Mouse (Mus musculus) myocyte (in vitro differentiated cells): Measurements from ENCODE around the gene Klrk1. TPM values are rescaled to one million over a fixed set of nuclear protein-coding genes. Genes with fewer than 3 reads are reported as not detected.
"Not testable (repeated sequence)": the region's sequence is repeated elsewhere in the genome, so short reads cannot be mapped to it uniquely, and the experiment has no call there.

Source experiments
- H3K27me3 ChIP-seq: one replicate; pipeline ENCODE4 v1.6.1; 2011; ENCODE audit not compliant: control insufficient read depth, insufficient read depth, insufficient read length
- H3K36me3 ChIP-seq: one replicate; pipeline ENCODE4 v1.6.1; 2011; ENCODE audit not compliant: control insufficient read depth, insufficient read depth
- H3K4me2 ChIP-seq: one replicate; pipeline ENCODE4 v1.6.1; 2011; ENCODE audit warnings: low read depth, control low read depth
- H3K4me3 ChIP-seq: one replicate; pipeline ENCODE4 v1.5.1; 2011; ENCODE audit warnings: mild to moderate bottlenecking, control low read depth, moderate library complexity
- H3K79me2 ChIP-seq: one replicate; pipeline ENCODE4 v1.6.1; 2011; ENCODE audit not compliant: control insufficient read depth, insufficient read depth
- H3ac ChIP-seq: one replicate; pipeline ENCODE4 v1.6.1; 2011; ENCODE audit not compliant: control insufficient read depth, insufficient read length
- CEBPB ChIP-seq: IDR thresholded peaks from 2 replicates; pipeline ENCODE4 v1.6.1; 2011; ENCODE audit warnings: mild to moderate bottlenecking, moderate library complexity; ENCODE audit not compliant: poor library complexity, insufficient read depth, severe bottlenecking
- E2F4 ChIP-seq: IDR thresholded peaks from one replicate; pipeline ENCODE4 v1.6.1; 2011; ENCODE audit warnings: mild to moderate bottlenecking, control low read depth, moderate library complexity; ENCODE audit not compliant: insufficient read depth
- MAX ChIP-seq: IDR thresholded peaks from one replicate; pipeline ENCODE4 v1.6.1; 2011; ENCODE audit warnings: low read depth, mild to moderate bottlenecking, control low read depth
- MYOD1 ChIP-seq, 3 experiments: IDR thresholded peaks; one replicate each; pipeline ENCODE4 v1.6.1; 2011; ENCODE audit warnings: control low read depth in 2 of 3, low read depth in 2 of 3, mild to moderate bottlenecking in 2 of 3, moderate library complexity in 1 of 3; ENCODE audit not compliant: insufficient read length in 2 of 3, control insufficient read depth in 1 of 3
- MYOG ChIP-seq, 3 experiments: IDR thresholded peaks; one replicate each; pipeline ENCODE4 v1.6.1; 2011; ENCODE audit warnings: control low read depth in 2 of 3, low read depth in 2 of 3, mild to moderate bottlenecking in 2 of 3; ENCODE audit not compliant: insufficient read length in 2 of 3, control insufficient read depth in 1 of 3, insufficient read depth in 1 of 3
- POLR2A ChIP-seq: IDR thresholded peaks from one replicate; pipeline ENCODE4 v1.6.1; 2011; ENCODE audit warnings: low read depth, mild to moderate bottlenecking, control low read depth, moderate library complexity; ENCODE audit not compliant: insufficient read length
- POLR2AphosphoS2 ChIP-seq: IDR thresholded peaks from one replicate; pipeline ENCODE4 v1.6.1; 2011; ENCODE audit warnings: low read depth, control low read depth; ENCODE audit not compliant: insufficient read length
- REST ChIP-seq: IDR thresholded peaks from one replicate; pipeline ENCODE4 v1.6.1; 2011; ENCODE audit warnings: mild to moderate bottlenecking, control low read depth, moderate library complexity; ENCODE audit not compliant: insufficient read depth, insufficient read length
- SRF ChIP-seq: IDR thresholded peaks from one replicate; pipeline ENCODE4 v1.6.1; 2011; ENCODE audit warnings: low read depth; ENCODE audit not compliant: control insufficient read depth, insufficient read length
- TCF12 ChIP-seq: IDR thresholded peaks from one replicate; pipeline ENCODE4 v1.6.1; 2011; ENCODE audit warnings: mild to moderate bottlenecking, control low read depth; ENCODE audit not compliant: poor library complexity, insufficient read depth, severe bottlenecking
- TCF3 ChIP-seq: IDR thresholded peaks from one replicate; pipeline ENCODE4 v1.6.1; 2011; ENCODE audit warnings: low read depth, control low read depth; ENCODE audit not compliant: insufficient read length
- USF1 ChIP-seq: IDR thresholded peaks from one replicate; pipeline ENCODE4 v1.6.1; 2011; ENCODE audit warnings: low read depth, mild to moderate bottlenecking, control low read depth, moderate library complexity
- polyA plus RNA-seq: library from polyadenylated mRNA; unstranded; fragments of >200 nt; fragmentation: generic; extraction: Trizol; gene quantifications from one replicate; pipeline ENCODE4 v1.2.1, GENCODE M21; 2012; ENCODE audit warnings: missing spikeins

Gene Klrk1
- not detected for polyA plus RNA-seq

DNA sequence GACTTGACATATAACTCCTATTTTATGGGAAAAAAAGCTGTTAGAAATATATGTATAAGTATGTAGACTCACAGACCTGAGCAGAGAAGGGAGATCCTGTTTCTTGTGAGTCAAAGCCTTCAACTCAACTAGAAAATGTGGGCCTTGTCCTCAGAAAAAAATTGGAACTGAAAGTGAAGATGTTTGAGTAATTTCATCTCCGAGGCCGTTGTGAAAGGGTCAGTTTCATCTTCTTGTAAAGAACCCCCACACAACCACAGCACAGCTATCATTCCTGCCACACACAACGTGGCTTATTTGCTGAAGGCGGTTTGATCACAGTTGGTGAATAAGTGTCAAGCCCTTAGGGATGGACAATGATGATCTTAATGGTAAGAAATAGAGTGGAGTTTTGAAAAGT, at the start of gene Klrk1:
Klrk1 (minus strand) TSS at position 130 of the 400 bp plus-strand sequence.
- Histone ChIP-seq H3K4me3 (no peak within 1 kb of the TSS), H3K4me2 (no peak within 1 kb of the TSS), H3K27me3 (no peaks in the 10 kb centered on the region), H3K79me2 (no peaks in the 10 kb centered on the region), H3ac (no peak within 1 kb of the TSS), H3K36me3 (no peaks in the 10 kb centered on the region)
- no peak for TF ChIP-seq POLR2A
- TF ChIP-seq SRF = no peak
- TF ChIP-seq TCF12 = no peak
- TF ChIP-seq REST = no peak
- TF ChIP-seq TCF3 = no peak
- no peak for TF ChIP-seq MYOD1 (IDR thresholded peaks at IDR 0.05; ENCODE audit: control insufficient read depth in 1 of 3, insufficient read length in 2 of 3, low read depth in 2 of 3)
- no peak for TF ChIP-seq E2F4
- TF ChIP-seq USF1 = no peak
- no peak for TF ChIP-seq CEBPB
- TF ChIP-seq POLR2AphosphoS2 = no peak
- TF ChIP-seq MYOG (IDR thresholded peaks at IDR 0.05; ENCODE audit: control insufficient read depth in 1 of 3, insufficient read depth in 1 of 3, insufficient read length in 2 of 3, low read depth in 2 of 3) = no peak
- no peak for TF ChIP-seq MAX

DNA sequence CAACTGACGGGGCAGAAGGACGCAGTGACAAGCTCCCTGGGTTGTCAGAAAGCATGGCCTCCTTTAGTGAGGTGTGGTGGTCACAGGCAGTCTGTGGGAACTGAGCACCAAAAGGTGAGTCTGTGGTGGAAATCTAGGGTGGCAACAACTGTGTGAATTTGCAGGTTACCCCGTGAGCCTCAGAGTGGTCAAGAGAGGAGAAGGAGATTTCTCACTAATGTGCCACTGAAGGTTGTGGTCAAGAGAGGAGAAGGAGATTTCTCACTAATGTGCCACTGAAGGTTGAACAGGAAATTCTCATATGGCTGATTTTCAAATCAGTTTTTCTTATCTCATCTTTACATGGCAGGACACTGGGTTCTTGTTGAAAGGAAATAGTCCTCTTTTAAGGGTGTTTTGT, 37.6 kb upstream of the Klrk1 start:
- H3K27me3 ChIP-seq, H3K4me3 ChIP-seq, H3K79me2 ChIP-seq, H3K36me3 ChIP-seq, H3ac ChIP-seq, H3K4me2 ChIP-seq: not testable (repeated sequence)

- H3K79me2 ChIP-seq = not testable (repeated sequence)
Observed at GRCm38 (mm10) chr6:129660589-129660988, 36.9 kb upstream of the Klrk1 start, which contains the start of gene Klrc2. TSS of gene Klrc2 (minus strand) at chr6:129660689.

GRCm38 (mm10) chr6:129644054-129644453, 20.4 kb upstream of the Klrk1 start:
- H3ac ChIP-seq, H3K4me2 ChIP-seq, H3K27me3 ChIP-seq, H3K36me3 ChIP-seq, H3K4me3 ChIP-seq, H3K79me2 ChIP-seq: not testable (repeated sequence)

More at GRCm38 (mm10) chr6:129660589-129660988, 36.9 kb upstream of the Klrk1 start, which contains the start of gene Klrc2:
- H3K4me2 ChIP-seq, H3K27me3 ChIP-seq, H3K36me3 ChIP-seq, H3K4me3 ChIP-seq, H3ac ChIP-seq: not testable (repeated sequence)

DNA sequence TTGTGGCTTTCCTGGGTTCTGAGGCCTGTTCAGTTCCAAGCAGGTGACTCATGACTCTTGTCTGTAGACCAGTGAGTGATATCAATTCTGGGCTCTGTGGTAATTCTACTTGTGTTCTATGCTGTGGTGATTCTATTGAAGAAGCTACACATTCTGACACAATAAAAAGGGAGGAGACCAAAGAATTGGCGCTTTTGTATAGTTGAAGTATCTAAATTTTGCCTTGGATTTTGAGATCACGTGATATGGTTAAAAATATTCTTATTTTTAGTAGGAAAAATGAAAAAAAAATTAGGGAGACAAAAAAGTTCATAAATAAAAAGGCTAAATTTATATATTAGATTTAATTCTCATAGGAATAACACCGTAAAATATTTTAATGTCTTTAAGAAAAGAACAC, 19.6 kb upstream of the Klrk1 start, which contains the start of gene Klrc3:
Klrc3 (minus strand) TSS at position 101 of the 400 bp plus-strand sequence.
- H3K27me3 ChIP-seq, H3K4me3 ChIP-seq: not testable (repeated sequence)

DNA sequence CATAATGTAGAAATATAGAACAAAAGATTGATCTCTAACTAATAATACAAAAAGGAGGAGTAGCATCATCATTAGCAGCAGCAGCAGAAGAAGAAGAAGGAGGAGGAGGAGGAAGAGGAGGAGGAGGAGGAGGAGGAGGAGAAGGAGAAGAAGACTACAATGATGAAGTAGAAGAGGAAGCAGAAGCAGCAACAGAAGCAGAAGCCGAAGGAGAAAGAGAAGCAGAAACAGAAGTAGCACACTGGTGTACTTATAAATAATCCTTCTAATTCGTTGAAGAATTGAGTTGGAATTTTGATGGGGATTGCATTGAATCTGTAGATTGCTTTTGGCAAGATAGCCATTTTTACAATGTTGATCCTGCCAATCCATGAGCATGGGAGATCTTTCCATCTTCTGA, 7.4 kb upstream of the Klrk1 start:
- not testable (repeated sequence) for H3K27me3 ChIP-seq, H3K4me2 ChIP-seq, H3K79me2 ChIP-seq, H3K4me3 ChIP-seq, H3ac ChIP-seq, H3K36me3 ChIP-seq

More for the DNA sequence above, 19.6 kb upstream of the Klrk1 start, which contains the start of gene Klrc3:
- H3ac ChIP-seq, H3K36me3 ChIP-seq, H3K4me2 ChIP-seq, H3K79me2 ChIP-seq: not testable (repeated sequence)

- Histone ChIP-seq H3K4me3 (no peak overlapping the region), H3K4me2 (no peak overlapping the region), H3K27me3 (no peaks in the 10 kb centered on the region), H3K79me2 (no peaks in the 10 kb centered on the region), H3K36me3 (no peaks in the 10 kb centered on the region), H3ac (no peak overlapping the region)
- no peak for TF ChIP-seq SRF
- no peak for TF ChIP-seq USF1
- TF ChIP-seq TCF12 = no peak
- no peak for TF ChIP-seq MYOD1 (IDR thresholded peaks at IDR 0.05; ENCODE audit: control insufficient read depth in 1 of 3, insufficient read length in 2 of 3, low read depth in 2 of 3)
- TF ChIP-seq TCF3 = no peak
- no peak for TF ChIP-seq POLR2A
- no peak for TF ChIP-seq MYOG (IDR thresholded peaks at IDR 0.05; ENCODE audit: control insufficient read depth in 1 of 3, insufficient read depth in 1 of 3, insufficient read length in 2 of 3, low read depth in 2 of 3)
- no peak for TF ChIP-seq E2F4
- TF ChIP-seq POLR2AphosphoS2 = no peak
- no peak for TF ChIP-seq MAX
- TF ChIP-seq REST = no peak
- no peak for TF ChIP-seq CEBPB
Observed at GRCm38 (mm10) chr6:129608372-129608771, 15.3 kb downstream of the Klrk1 start.
